8 mouse cellular contexts compared by ENCODE assay signal in the genomic region with DNA sequence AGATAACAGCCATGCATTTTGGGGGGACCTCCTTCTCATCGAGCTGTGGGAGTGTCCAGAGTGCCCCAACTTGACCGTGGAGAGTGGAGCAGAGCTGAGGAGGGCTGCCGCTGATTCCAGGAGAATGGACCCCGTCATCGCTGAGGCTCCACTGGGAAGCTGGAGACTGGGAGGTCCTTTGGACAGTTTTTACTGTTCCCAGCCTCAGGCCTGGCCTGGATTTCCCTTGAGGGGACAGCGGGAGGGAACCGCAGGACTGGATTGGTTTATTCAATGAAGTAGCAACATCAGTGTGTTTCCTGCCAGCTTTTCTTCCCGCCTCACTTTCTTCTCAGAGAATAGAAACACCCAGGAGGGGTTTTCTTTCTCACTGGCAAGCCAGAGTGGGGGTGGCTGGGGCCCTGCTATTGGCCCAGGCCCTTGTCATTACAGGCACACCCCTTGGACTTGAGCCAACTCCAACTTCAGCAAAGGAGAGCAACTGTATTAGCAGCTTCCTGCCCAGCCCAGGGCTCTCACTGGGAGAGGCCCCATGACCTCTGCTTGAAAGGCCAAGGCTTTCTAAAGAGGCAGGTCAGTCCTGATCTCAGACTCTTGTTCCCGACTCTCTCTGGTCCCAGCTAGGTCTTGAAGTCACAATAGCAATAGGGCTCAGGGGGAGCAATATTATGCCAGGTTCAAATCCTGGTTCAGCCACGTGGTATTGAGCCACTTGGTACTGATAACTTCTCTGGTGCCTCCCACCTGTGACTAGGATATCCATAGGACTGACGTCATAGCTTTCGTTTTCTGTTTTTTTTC. TPM values are rescaled to one million over a fixed set of nuclear protein-coding genes. Genes with fewer than 3 reads are reported as not detected.
DNase-seq lines count a peak whose midpoint lies in the region; ATAC-seq and TF ChIP-seq lines count a peak whose summit lies in the region.

No protein-coding gene starts in this region.

- 19% methylated on average over 12 of the region's 12 CpGs for WGBS in forebrain, embryonic 10.5 days
- WGBS in heart, embryonic 13.5 days = 10% methylated on average over 12 of the region's 12 CpGs
- whole genome bisulfite sequencing in kidney, postnatal 0 days = 10% methylated on average over 12 of the region's 12 CpGs
- WGBS in midbrain, embryonic 16.5 days = 10% methylated on average over 12 of the region's 12 CpGs
- 5% methylated on average over 12 of the region's 12 CpGs for WGBS in stomach, embryonic 15.5 days

- peak overlapping the region; percentile 69 for H3K9ac ChIP-seq in heart, embryonic 13.5 days
- no peak overlapping the region for H3K9ac ChIP-seq in kidney, postnatal 0 days (ENCODE audit: low read depth, low read length)
- H3K9ac ChIP-seq in midbrain, embryonic 16.5 days (ENCODE audit: low read depth, low read length) = no peak overlapping the region
- H3K9ac ChIP-seq in stomach, embryonic 15.5 days = no peak overlapping the region

- peak overlapping the region; percentile 30; the same call in 1 of the 2 replicates for H3K4me3 ChIP-seq in forebrain, embryonic 10.5 days
- peak overlapping the region; percentile 3; the same call in 1 of the 2 replicates for H3K4me3 ChIP-seq in heart, embryonic 13.5 days
- H3K4me3 ChIP-seq in kidney, postnatal 0 days (replicated peaks; ENCODE audit: low read depth, low read length) = no peak overlapping the region
- H3K4me3 ChIP-seq in midbrain, embryonic 16.5 days (ENCODE audit: low read depth, low read length) = no peak overlapping the region
- 0 out of 2 replicates have a peak overlapping the region, but pooled peaks have one; percentile 7 for H3K4me3 ChIP-seq in stomach, embryonic 15.5 days (replicated peaks)

- peak; percentile 84 for ATAC-seq in heart, embryonic 13.5 days (ENCODE audit: extremely low read depth, insufficient number of reproducible peaks, low FRiP score, low TSS enrichment)
- ATAC-seq in kidney, postnatal 0 days (replicated peaks; ENCODE audit: low FRiP score, low read depth) = peak; percentile 92
- peak; percentile 94 for ATAC-seq in midbrain, embryonic 16.5 days
- ATAC-seq in stomach, embryonic 15.5 days (ENCODE audit: insufficient read depth, low FRiP score, low read depth) = peak; percentile 95

- peak overlapping the region; percentile 56 for H3K4me2 ChIP-seq in heart, embryonic 13.5 days
- H3K4me2 ChIP-seq in kidney, postnatal 0 days (ENCODE audit: low read length) = no peak overlapping the region
- H3K4me2 ChIP-seq in midbrain, embryonic 16.5 days (ENCODE audit: low read length) = 0 out of 2 replicates have a peak overlapping the region, but pooled peaks have one; percentile 6
- H3K4me2 ChIP-seq in stomach, embryonic 15.5 days = peak overlapping the region; percentile 48

- no peaks in the 10 kb centered on the region for H3K9me3 ChIP-seq in forebrain, embryonic 10.5 days
- no peaks in the 10 kb centered on the region for H3K9me3 ChIP-seq in heart, embryonic 13.5 days
- H3K9me3 ChIP-seq in kidney, postnatal 0 days (replicated peaks; ENCODE audit: low read length) = no peaks in the 10 kb centered on the region
- H3K9me3 ChIP-seq in midbrain, embryonic 16.5 days (replicated peaks; ENCODE audit: control insufficient read depth, low read length, poor library complexity, severe bottlenecking) = no peaks in the 10 kb centered on the region
- H3K9me3 ChIP-seq in stomach, embryonic 15.5 days = no peaks in the 10 kb centered on the region

- no peak for TF ChIP-seq CTCF in kidney, postnatal 0 days (IDR thresholded peaks at IDR 0.05; ENCODE audit: low read depth)

- peak; percentile 65 for DNase-seq in CD4-positive, CD25-positive, alpha-beta regulatory T cell, adult 2 months (ENCODE audit: low read depth, low spot score)
- DNase-seq in adrenal gland, postnatal 36 days = peak; percentile 76 to 84
- DNase-seq in forebrain, embryonic 10.5 days (ENCODE audit: extremely low spot score, low spot score) = peak; percentile 79
- DNase-seq in kidney, postnatal 0 days (ENCODE audit: low spot score) = peak; percentile 96
- DNase-seq in liver = peak; percentile 84

- no peaks in the 10 kb centered on the region for H3K36me3 ChIP-seq in forebrain, embryonic 10.5 days (replicated peaks)
- H3K36me3 ChIP-seq in heart, embryonic 13.5 days = no peaks in the 10 kb centered on the region
- no peaks in the 10 kb centered on the region for H3K36me3 ChIP-seq in kidney, postnatal 0 days (ENCODE audit: insufficient read depth, low read length)
- H3K36me3 ChIP-seq in midbrain, embryonic 16.5 days (ENCODE audit: control insufficient read depth, insufficient read depth, low read length) = no peaks in the 10 kb centered on the region
- H3K36me3 ChIP-seq in stomach, embryonic 15.5 days = no peaks in the 10 kb centered on the region

- peaks cover 35% of the 10 kb centered on the region for H3K27me3 ChIP-seq in forebrain, embryonic 10.5 days (ENCODE audit: poor library complexity, severe bottlenecking)
- H3K27me3 ChIP-seq in heart, embryonic 13.5 days (replicated peaks) = peaks cover 9% of the 10 kb centered on the region; the same call in 1 of the 2 replicates
- H3K27me3 ChIP-seq in kidney, postnatal 0 days (ENCODE audit: insufficient read depth, low read length) = no peaks in the 10 kb centered on the region
- no peaks in the 10 kb centered on the region; the same call in 1 of the 2 replicates for H3K27me3 ChIP-seq in midbrain, embryonic 16.5 days (ENCODE audit: control insufficient read depth, insufficient read depth, low read depth, low read length)
- H3K27me3 ChIP-seq in stomach, embryonic 15.5 days (replicated peaks) = no peaks in the 10 kb centered on the region

- H3K4me1 ChIP-seq in forebrain, embryonic 10.5 days = peaks cover 51% of the 10 kb centered on the region
- H3K4me1 ChIP-seq in heart, embryonic 13.5 days = peaks cover 41% of the 10 kb centered on the region
- H3K4me1 ChIP-seq in kidney, postnatal 0 days (replicated peaks; ENCODE audit: insufficient read depth, low read length) = peaks cover 23% of the 10 kb centered on the region
- H3K4me1 ChIP-seq in midbrain, embryonic 16.5 days (ENCODE audit: control insufficient read depth, insufficient read depth, low read length) = peaks cover 12% of the 10 kb centered on the region
- peaks cover 42% of the 10 kb centered on the region for H3K4me1 ChIP-seq in stomach, embryonic 15.5 days

- H3K27ac ChIP-seq in forebrain, embryonic 10.5 days = peak overlapping the region; percentile 86
- H3K27ac ChIP-seq in heart, embryonic 13.5 days (replicated peaks) = peak overlapping the region; percentile 90
- peak overlapping the region; percentile 72 for H3K27ac ChIP-seq in kidney, postnatal 0 days
- H3K27ac ChIP-seq in midbrain, embryonic 16.5 days (ENCODE audit: low read length) = peak overlapping the region; percentile 72
- peak overlapping the region; percentile 96 for H3K27ac ChIP-seq in stomach, embryonic 15.5 days

RNA-seq across cellular contexts. Expression of a gene that starts 33.3 kb away (rescaled TPM):
- not detected for total RNA-seq in adrenal gland, postnatal 36 days (2021)
- 0.79 TPM in 1 of 2 replicates, not detected in the other for polyA plus RNA-seq in forebrain, embryonic 10.5 days (2016; fragmentation: Nextera tagmentation; extraction: Ambion mirVana)
- polyA plus RNA-seq in heart, embryonic 13.5 days (2015; fragmentation: Nextera tagmentation; extraction: Ambion mirVana) = 0.64 and 0.84 TPM in 2 replicates
- 0.66 TPM in 1 of 2 replicates, not detected in the other for polyA plus RNA-seq in kidney, postnatal 0 days (2015; fragmentation: Nextera tagmentation; extraction: Ambion mirVana)
- polyA plus RNA-seq in midbrain, embryonic 16.5 days (2015; fragmentation: Nextera tagmentation; extraction: Ambion mirVana) = 0.46 TPM in 1 of 2 replicates, not detected in the other
- polyA plus RNA-seq in stomach, embryonic 15.5 days (2015; fragmentation: Nextera tagmentation; extraction: Ambion mirVana) = not detected in 2 replicates

Comparison
In these comparisons a context has a peak if more than half of its experiments do, and no peak if none do; other contexts are left out.
1. H3K4me3 ChIP-seq: peak in forebrain, embryonic 10.5 days (single experiment), heart, embryonic 13.5 days (single experiment) and stomach, embryonic 15.5 days (single experiment); none in kidney, postnatal 0 days (single experiment) and midbrain, embryonic 16.5 days (single experiment).
2. Peak in every context shown above with its lines, with median percentiles within 50 percentile points of each other: DNase-seq, H3K27ac ChIP-seq and ATAC-seq.